Mouse (Mus musculus): ENCODE measurements at regions not wholly inside any gene's neighbourhood (a gene's known extent, or its start where the extent isn't known, plus 50 kb on each side); places are given as distances from the start of the nearest gene placed in this dataset.

GRCm38 (mm10) chr6:25278509-25278908 is 322.4 kb upstream of the Tmem229a start:
- Histone ChIP-seq H3K27me3 (ENCODE audit: insufficient read depth, low read length) (no peaks in the 10 kb centered on the region), H3K9me3 (ENCODE audit: low read depth, low read length) (no peaks in the 10 kb centered on the region), H3K36me3 (ENCODE audit: insufficient read depth) (no peaks in the 10 kb centered on the region), H3K9ac (no peak overlapping the region), H3K4me1 (ENCODE audit: insufficient read depth) (no peaks in the 10 kb centered on the region), H3K4me3 (ENCODE audit: low read depth, low read length) (no peak overlapping the region), H3K4me2 (no peak overlapping the region), H3K27ac (ENCODE audit: low read depth) (no peak overlapping the region)
- peak; percentile 72 for DNase-seq
- ATAC-seq (ENCODE audit: insufficient read depth): no peak; the same call in 1 of the 2 replicates
- TF ChIP-seq CTCF (IDR thresholded peaks at IDR 0.05; ENCODE audit: low read depth): no peak
- 30% methylated on average over 1 of the region's 1 CpGs for WGBS

- no peak overlapping the region for H3K4me2 ChIP-seq
- no peak overlapping the region for H3K27ac ChIP-seq (ENCODE audit: low read depth)
- H3K9me3 ChIP-seq (ENCODE audit: low read depth, low read length): no peaks in the 10 kb centered on the region
- no peak overlapping the region for H3K4me3 ChIP-seq (ENCODE audit: low read depth, low read length)
- 57% methylated on average over 8 of the region's 8 CpGs for WGBS
- H3K4me1 ChIP-seq (ENCODE audit: insufficient read depth): no peaks in the 10 kb centered on the region
- ATAC-seq (ENCODE audit: insufficient read depth): no peak; the same call in 1 of the 2 replicates
- H3K36me3 ChIP-seq (ENCODE audit: insufficient read depth): no peaks in the 10 kb centered on the region
- TF ChIP-seq CTCF (IDR thresholded peaks at IDR 0.05; ENCODE audit: low read depth): no peak
- no peak for DNase-seq
- no peaks in the 10 kb centered on the region for H3K27me3 ChIP-seq (ENCODE audit: insufficient read depth, low read length)
- H3K9ac ChIP-seq: no peak overlapping the region
Observed at GRCm38 (mm10) chr6:25277703-25278447, 321.8 kb upstream of the Tmem229a start.

- no peak overlapping the region for H3K27ac ChIP-seq (ENCODE audit: low read depth)
- no peaks in the 10 kb centered on the region for H3K4me1 ChIP-seq (ENCODE audit: insufficient read depth)
- 38% methylated on average over 2 of the region's 2 CpGs for WGBS
- no peak for ATAC-seq (ENCODE audit: insufficient read depth)
- H3K9ac ChIP-seq: no peak overlapping the region
- no peak overlapping the region for H3K4me3 ChIP-seq (ENCODE audit: low read depth, low read length)
- H3K36me3 ChIP-seq (ENCODE audit: insufficient read depth): no peaks in the 10 kb centered on the region
- no peaks in the 10 kb centered on the region for H3K9me3 ChIP-seq (ENCODE audit: low read depth, low read length)
- peak; percentile 42 for TF ChIP-seq CTCF (IDR thresholded peaks at IDR 0.05; ENCODE audit: low read depth)
- H3K27me3 ChIP-seq (ENCODE audit: insufficient read depth, low read length): no peaks in the 10 kb centered on the region
- peak; percentile 54 for DNase-seq
- H3K4me2 ChIP-seq: no peak overlapping the region
Observed at GRCm38 (mm10) chr6:25276221-25276620, 320.1 kb upstream of the Tmem229a start.

GRCm38 (mm10) chr6:25260559-25260958 is 304.5 kb upstream of the Tmem229a start:
- DNase-seq (no peak), ATAC-seq (ENCODE audit: insufficient read depth) (no peak)
- WGBS: 87% methylated on average over 1 of the region's 1 CpGs
- no peak overlapping the region for H3K4me2 ChIP-seq
- no peak overlapping the region for H3K4me3 ChIP-seq (ENCODE audit: low read depth, low read length)
- no peaks in the 10 kb centered on the region for H3K4me1 ChIP-seq (ENCODE audit: insufficient read depth)
- no peaks in the 10 kb centered on the region for H3K36me3 ChIP-seq (ENCODE audit: insufficient read depth)
- H3K27me3 ChIP-seq (ENCODE audit: insufficient read depth, low read length): no peaks in the 10 kb centered on the region
- no peak overlapping the region for H3K27ac ChIP-seq (ENCODE audit: low read depth)
- H3K9me3 ChIP-seq (ENCODE audit: low read depth, low read length): no peaks in the 10 kb centered on the region
- H3K9ac ChIP-seq: no peak overlapping the region
- no peak for TF ChIP-seq CTCF (IDR thresholded peaks at IDR 0.05; ENCODE audit: low read depth)

GRCm38 (mm10) chr6:25255762-25256161 is 299.7 kb upstream of the Tmem229a start:
- H3K36me3 ChIP-seq (ENCODE audit: insufficient read depth): no peaks in the 10 kb centered on the region
- no peaks in the 10 kb centered on the region for H3K9me3 ChIP-seq (ENCODE audit: low read depth, low read length)
- 76% methylated on average over 2 of the region's 2 CpGs for WGBS
- no peak for TF ChIP-seq CTCF (IDR thresholded peaks at IDR 0.05; ENCODE audit: low read depth)
- H3K4me2 ChIP-seq: no peak overlapping the region
- no peak overlapping the region for H3K9ac ChIP-seq
- H3K27ac ChIP-seq (ENCODE audit: low read depth): no peak overlapping the region
- no peak overlapping the region for H3K4me3 ChIP-seq (ENCODE audit: low read depth, low read length)
- DNase-seq (no peak), ATAC-seq (ENCODE audit: insufficient read depth) (no peak)
- H3K4me1 ChIP-seq (ENCODE audit: insufficient read depth): no peaks in the 10 kb centered on the region
- H3K27me3 ChIP-seq (ENCODE audit: insufficient read depth, low read length): no peaks in the 10 kb centered on the region

- no peaks in the 10 kb centered on the region for H3K9me3 ChIP-seq (ENCODE audit: low read depth, low read length)
- ATAC-seq (ENCODE audit: insufficient read depth) (no peak), DNase-seq (no peak)
- H3K4me1 ChIP-seq (ENCODE audit: insufficient read depth): no peaks in the 10 kb centered on the region
- H3K9ac ChIP-seq: no peak overlapping the region
- TF ChIP-seq CTCF (IDR thresholded peaks at IDR 0.05; ENCODE audit: low read depth): no peak
- WGBS: 81% methylated on average over 2 of the region's 2 CpGs
- H3K36me3 ChIP-seq (ENCODE audit: insufficient read depth): no peaks in the 10 kb centered on the region
- H3K27ac ChIP-seq (ENCODE audit: low read depth): no peak overlapping the region
- no peak overlapping the region for H3K4me2 ChIP-seq
- no peak overlapping the region for H3K4me3 ChIP-seq (ENCODE audit: low read depth, low read length)
- H3K27me3 ChIP-seq (ENCODE audit: insufficient read depth, low read length): no peaks in the 10 kb centered on the region
Observed at GRCm38 (mm10) chr6:25237021-25237420, 280.9 kb upstream of the Tmem229a start.

- Histone ChIP-seq H3K27ac (ENCODE audit: low read depth) (no peak overlapping the region), H3K4me1 (ENCODE audit: insufficient read depth) (no peaks in the 10 kb centered on the region), H3K36me3 (ENCODE audit: insufficient read depth) (no peaks in the 10 kb centered on the region), H3K9me3 (ENCODE audit: low read depth, low read length) (no peaks in the 10 kb centered on the region), H3K4me2 (no peak overlapping the region), H3K27me3 (ENCODE audit: insufficient read depth, low read length) (no peaks in the 10 kb centered on the region), H3K9ac (no peak overlapping the region), H3K4me3 (ENCODE audit: low read depth, low read length) (no peak overlapping the region)
- no peak for DNase-seq
- WGBS: 79% methylated on average over 3 of the region's 3 CpGs
- no peak for TF ChIP-seq CTCF (IDR thresholded peaks at IDR 0.05; ENCODE audit: low read depth)
- no peak for ATAC-seq (ENCODE audit: insufficient read depth)
Observed at GRCm38 (mm10) chr6:25236616-25237015, 280.5 kb upstream of the Tmem229a start.
